Mouse (Mus musculus) G1E (cell line): Measurements from ENCODE around the gene Zc3hav1. TPM values are rescaled to one million over a fixed set of nuclear protein-coding genes. Genes with fewer than 3 reads are reported as not detected.
"Not testable (repeated sequence)": the region's sequence is repeated elsewhere in the genome, so short reads cannot be mapped to it uniquely, and the experiment has no call there.

Experiments
- ATAC-seq: 2 replicates; pipeline ENCODE4 v1.8.0; 2016; ENCODE audit warnings: mild to moderate bottlenecking; ENCODE audit not compliant: insufficient number of reproducible peaks, poor library complexity, low FRiP score, severe bottlenecking; ENCODE audit errors: extremely low read depth
- DNase-seq: peaks from one replicate; pipeline ENCODE4 v3.0.0; 2012; ENCODE audit warnings: low spot score
- H3K27me3 ChIP-seq: 2 replicates; pipeline ENCODE4 v1.6.1; 2012; ENCODE audit warnings: mild to moderate bottlenecking, low read length, inconsistent platforms; ENCODE audit not compliant: insufficient read depth
- H3K36me3 ChIP-seq: replicated peaks from 2 replicates; pipeline ENCODE3; 2012; ENCODE audit warnings: mild to moderate bottlenecking, inconsistent platforms
- H3K4me1 ChIP-seq: 2 replicates; pipeline ENCODE4 v1.6.1; 2012; ENCODE audit warnings: low read depth, low read length, inconsistent platforms, mixed read lengths; ENCODE audit not compliant: insufficient read depth
- H3K4me3 ChIP-seq: 2 replicates; pipeline ENCODE4 v1.5.1; 2012; ENCODE audit warnings: low read depth, mild to moderate bottlenecking, inconsistent platforms, low read length, moderate library complexity, mixed read lengths
- H3K9me3 ChIP-seq: replicated peaks from 2 replicates; pipeline ENCODE4 v1.6.1; 2012; ENCODE audit warnings: inconsistent platforms
- CTCF ChIP-seq: IDR thresholded peaks from 2 replicates; pipeline ENCODE4 v1.5.1; 2012; ENCODE audit warnings: low read depth, low read length, inconsistent platforms, mixed read lengths
- GATA1 ChIP-seq: IDR thresholded peaks from 2 replicates; pipeline ENCODE4 v1.6.1; 2012; ENCODE audit warnings: borderline replicate concordance, low read length, inconsistent platforms, mixed read lengths
- GATA2 ChIP-seq: IDR thresholded peaks from 2 replicates; pipeline ENCODE4 v1.6.1; 2012; ENCODE audit warnings: low read depth, low read length, inconsistent platforms, borderline replicate concordance
- POLR2AphosphoS5 ChIP-seq: IDR thresholded peaks from 2 replicates; pipeline ENCODE4 v1.6.1; 2012; ENCODE audit warnings: low read depth, low read length, inconsistent platforms; ENCODE audit not compliant: insufficient replicate concordance
- TAL1 ChIP-seq: conservative IDR thresholded peaks from 2 replicates; pipeline ENCODE4 v1.6.1; 2012; ENCODE audit warnings: low read depth, low read length, inconsistent platforms, mixed read lengths
- polyA plus RNA-seq: library from polyadenylated mRNA; stranded (reverse); fragments of >175 nt; gene quantifications from 2 replicates; pipeline ENCODE4 v1.2.3, GENCODE M21; 2012
- total RNA-seq, 2 experiments: library from RNA; stranded (forward) in 1 of 2; stranded (reverse) in 1 of 2; fragments of 200-1000 nt in 1 of 2; fragments of >200 nt in 1 of 2; fragmentation: Nextera tagmentation in 1 of 2; gene quantifications; 2 replicates each; pipeline ENCODE4 v1.2.3; 2014 to 2017

The Zc3hav1 gene
- total and polyA plus RNA-seq, 3 experiments = 45.8 to 217 (median 112) TPM

DNA sequence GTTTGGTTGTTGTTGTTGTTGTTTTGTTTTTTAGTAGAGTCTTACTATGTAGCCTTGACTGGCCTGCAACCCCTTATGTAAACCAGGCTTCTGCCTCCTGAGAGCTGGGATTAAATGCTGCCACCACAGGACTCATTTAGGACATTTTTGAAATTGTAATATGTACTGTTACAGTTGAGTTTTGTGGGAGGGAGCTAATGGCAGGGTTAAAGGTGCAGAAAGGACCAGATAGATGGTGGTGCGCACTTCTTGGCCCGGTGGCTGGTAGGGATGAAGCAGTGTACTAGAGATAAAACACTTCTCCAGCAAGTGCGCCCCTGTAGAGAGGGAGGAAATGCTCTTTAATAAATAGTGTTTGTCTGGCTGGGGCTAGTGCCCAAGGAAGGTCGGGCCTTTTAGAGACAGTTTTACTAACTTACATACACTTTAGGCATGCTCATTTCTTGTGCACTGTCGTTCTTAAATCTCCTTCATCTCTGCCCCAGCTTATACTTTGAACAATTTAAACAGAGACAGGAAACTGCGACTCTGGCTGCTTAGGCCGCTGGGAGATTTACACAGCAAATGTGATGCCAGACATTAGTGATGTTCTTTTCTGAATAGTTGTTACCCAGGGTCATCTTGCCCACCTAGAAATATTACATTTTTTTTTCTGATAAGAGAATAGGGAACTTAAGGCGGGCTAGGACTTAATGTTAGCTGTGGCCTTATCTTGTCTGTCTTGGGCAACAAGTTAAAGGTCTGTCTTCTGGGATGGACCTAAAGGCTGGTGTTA, 4.0 kb upstream of the Zc3hav1 start:
- no peak for ATAC-seq
- no peak for DNase-seq
- Histone ChIP-seq H3K4me3 (no peak overlapping the region; the same call in 1 of the 2 replicates), H3K4me1 (peaks cover 59% of the 10 kb centered on the region), H3K9me3 (no peaks in the 10 kb centered on the region), H3K36me3 (no peaks in the 10 kb centered on the region), H3K27me3 (no peaks in the 10 kb centered on the region)
- TF ChIP-seq POLR2AphosphoS5 = no peak
- no peak for TF ChIP-seq CTCF
- TF ChIP-seq GATA2 = no peak
- TF ChIP-seq TAL1 = no peak
- TF ChIP-seq GATA1 = no peak

DNA sequence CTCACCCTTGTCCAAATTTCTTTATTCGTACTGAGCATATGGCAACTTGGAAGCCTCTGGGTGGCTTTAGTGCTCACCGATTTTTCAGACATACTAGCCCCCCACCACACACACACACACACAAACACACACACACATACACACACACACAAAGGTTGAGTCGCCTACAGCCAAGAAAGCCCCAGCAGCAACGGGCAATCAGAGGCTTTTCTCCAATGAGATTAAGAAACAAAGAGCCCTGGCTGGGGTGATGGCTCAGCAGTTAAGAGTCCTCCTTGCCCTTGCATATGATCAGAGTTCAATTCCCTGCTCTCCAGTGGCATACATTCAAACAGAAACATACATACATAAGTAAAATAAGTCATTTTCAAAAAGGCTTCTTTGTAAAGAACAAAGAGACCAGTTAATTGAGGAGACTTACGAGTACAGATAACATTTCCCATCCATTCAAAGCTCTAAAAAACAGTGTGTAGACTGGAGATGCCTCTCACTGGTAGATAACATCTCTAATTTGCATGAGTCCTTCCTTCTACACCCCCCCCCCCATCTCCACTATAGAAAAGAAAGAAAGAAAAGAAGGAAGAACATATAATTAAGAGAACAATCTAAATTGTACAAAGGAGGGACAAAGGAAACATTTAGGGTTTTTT, 3.3 kb upstream of the Zc3hav1 start:
- Histone ChIP-seq H3K4me3 (no peak overlapping the region), H3K9me3 (no peaks in the 10 kb centered on the region), H3K4me1 (peaks cover 57% of the 10 kb centered on the region), H3K36me3 (peaks cover 5% of the 10 kb centered on the region), H3K27me3 (no peaks in the 10 kb centered on the region)
- DNase-seq = no peak
- TF ChIP-seq CTCF (no peak), TAL1 (no peak), GATA1 (no peak), POLR2AphosphoS5 (no peak), GATA2 (no peak)
- no peak for ATAC-seq

DNA sequence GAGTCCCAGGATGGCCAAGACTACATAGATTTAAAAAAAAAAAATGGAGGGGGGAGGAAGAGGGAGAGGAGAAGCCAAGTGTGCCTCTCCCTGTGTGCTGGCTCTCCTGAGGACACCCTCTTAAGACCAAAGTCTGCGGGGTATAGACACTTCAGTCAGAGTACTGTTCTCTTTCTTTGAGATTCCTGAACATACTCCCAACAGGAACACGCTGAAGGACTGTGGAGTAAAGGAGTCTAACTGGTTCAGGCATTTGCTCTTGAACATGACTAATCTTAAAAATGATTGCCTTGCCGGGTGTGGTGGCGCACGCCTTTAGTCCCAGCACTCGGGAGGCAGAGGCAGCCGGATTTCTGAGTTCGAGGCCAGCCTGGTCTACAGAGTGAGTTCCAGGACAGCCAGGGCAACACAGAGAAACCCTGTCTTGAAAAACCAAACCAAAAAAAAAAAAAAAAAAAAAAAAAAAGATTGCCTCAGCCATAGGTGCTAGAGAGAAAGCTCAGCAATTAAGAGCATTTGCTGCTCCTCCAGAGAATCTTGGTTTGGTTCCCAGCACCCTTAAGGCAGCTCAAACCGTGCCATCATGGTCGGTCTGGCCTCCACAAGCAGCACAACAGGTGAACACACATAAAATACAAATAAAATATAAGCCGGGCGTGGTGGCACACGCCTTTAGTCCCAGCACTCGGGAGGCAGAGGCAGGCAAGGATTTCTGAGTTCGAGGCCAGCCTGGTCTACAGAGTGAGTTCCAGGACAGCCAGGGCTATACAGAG, 2.4 kb upstream of the Zc3hav1 start:
- H3K27me3 ChIP-seq, DNase-seq, H3K9me3 ChIP-seq, H3K36me3 ChIP-seq, ATAC-seq, H3K4me3 ChIP-seq: not testable (repeated sequence)
- H3K4me1 ChIP-seq = peaks cover 55% of the 10 kb centered on the region

DNA sequence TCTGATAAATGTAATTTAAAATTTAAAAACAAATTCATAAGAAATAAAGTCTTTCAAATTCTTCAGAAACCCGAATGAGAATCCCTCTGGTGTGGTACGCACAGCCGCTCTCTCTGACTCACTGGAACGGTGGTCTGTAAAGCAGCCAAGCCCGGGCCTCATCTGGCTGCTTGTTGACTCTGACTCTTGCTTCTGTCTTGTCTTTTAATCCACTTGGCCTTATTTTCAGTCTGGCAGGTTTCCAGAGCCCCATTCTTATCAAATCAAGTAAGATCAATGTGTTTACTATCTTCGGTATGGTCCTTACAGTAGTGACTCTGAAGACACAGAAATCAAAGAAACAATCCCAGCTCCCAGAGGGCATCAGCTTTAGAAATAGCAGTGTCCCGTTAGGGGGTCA, 1.5 kb upstream of the Zc3hav1 start:
- TF ChIP-seq TAL1 = no peak
- TF ChIP-seq GATA2 = no peak
- no peak for TF ChIP-seq POLR2AphosphoS5
- no peak for TF ChIP-seq GATA1
- TF ChIP-seq CTCF = no peak
- peaks cover 14% of the 10 kb centered on the region for H3K36me3 ChIP-seq
- H3K4me3 ChIP-seq = peak overlapping the region; percentile 97; the same call in 1 of the 2 replicates
- peaks cover 55% of the 10 kb centered on the region for H3K4me1 ChIP-seq
- DNase-seq (no peak), ATAC-seq (no peak)
- H3K9me3 ChIP-seq = no peaks in the 10 kb centered on the region
- no peaks in the 10 kb centered on the region for H3K27me3 ChIP-seq

DNA sequence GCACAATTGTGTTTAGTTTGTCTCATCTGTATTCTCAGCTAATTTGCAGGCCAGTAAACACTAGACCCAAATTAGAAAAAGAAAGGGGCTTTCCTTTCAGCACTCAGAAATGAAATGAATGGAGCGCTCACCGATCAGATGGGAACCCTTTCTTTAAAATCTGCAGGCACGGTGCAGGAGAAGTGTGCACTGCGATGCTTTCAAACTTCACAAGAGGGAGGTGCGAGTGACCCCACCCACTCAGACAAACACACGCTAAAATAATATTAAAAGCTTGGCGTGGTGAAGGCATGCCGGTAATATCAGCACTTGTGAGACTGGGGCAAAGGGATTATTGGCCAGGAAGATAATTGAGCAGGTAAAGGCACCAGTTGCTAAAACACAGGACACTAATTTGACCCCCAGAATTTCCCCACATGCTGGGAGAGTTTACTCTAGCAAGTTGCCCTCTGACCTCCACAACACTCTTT, 986 bp upstream of the Zc3hav1 start:
- no peak for ATAC-seq
- H3K4me1 ChIP-seq = peaks cover 55% of the 10 kb centered on the region

DNA sequence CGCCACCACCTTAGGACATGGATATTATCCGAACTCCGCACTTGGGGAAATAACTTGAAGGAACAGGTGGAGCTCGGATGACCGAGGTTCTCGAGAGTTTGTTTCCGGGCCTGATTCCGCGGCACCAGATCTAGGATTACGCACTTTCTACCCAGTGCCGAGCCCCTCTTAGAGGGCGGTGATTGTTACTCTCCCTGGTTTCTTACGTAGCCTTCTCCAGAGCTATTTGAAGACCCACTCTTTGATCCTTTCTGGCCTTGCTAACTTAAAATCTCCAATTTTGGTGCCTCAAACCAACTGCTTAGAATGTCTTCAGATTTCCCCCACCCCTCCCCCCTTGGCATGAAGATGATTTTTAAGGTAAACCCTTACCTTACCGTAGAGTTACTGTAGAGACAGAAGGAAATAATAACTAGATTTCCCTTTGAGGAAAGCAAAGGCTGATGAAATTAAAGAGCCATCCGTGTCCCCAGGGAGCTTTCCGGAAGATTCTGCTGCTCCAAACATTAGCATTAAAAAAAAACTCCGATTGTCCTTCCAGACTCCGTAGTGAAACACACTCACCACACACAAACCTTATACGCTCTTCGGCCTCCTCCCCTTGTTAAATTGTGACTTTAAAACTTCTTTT, 435 bp upstream of the Zc3hav1 start:
- H3K4me1 ChIP-seq = peaks cover 55% of the 10 kb centered on the region

More for the DNA sequence above, 986 bp upstream of the Zc3hav1 start:
- Histone ChIP-seq H3K36me3 (peaks cover 19% of the 10 kb centered on the region), H3K9me3 (no peaks in the 10 kb centered on the region), H3K27me3 (no peaks in the 10 kb centered on the region), H3K4me3 (peak overlapping the region; percentile 97)
- TF ChIP-seq TAL1 (no peak), GATA2 (no peak), POLR2AphosphoS5 (no peak), GATA1 (no peak), CTCF (no peak)
- DNase-seq = no peak

More for the DNA sequence above, 435 bp upstream of the Zc3hav1 start:
- peaks cover 24% of the 10 kb centered on the region for H3K36me3 ChIP-seq
- peak overlapping the region; percentile 97 for H3K4me3 ChIP-seq
- DNase-seq (no peak), ATAC-seq (no peak)
- TF ChIP-seq TAL1 = no peak
- no peak for TF ChIP-seq CTCF
- TF ChIP-seq POLR2AphosphoS5 = no peak
- no peak for TF ChIP-seq GATA2
- TF ChIP-seq GATA1 = no peak
- no peaks in the 10 kb centered on the region for H3K9me3 ChIP-seq
- no peaks in the 10 kb centered on the region for H3K27me3 ChIP-seq
